Mouse (Mus musculus) kidney, postnatal 0 days (tissue): ENCODE measurements around the gene Limch1. TPM values are rescaled to one million over a fixed set of nuclear protein-coding genes. Genes with fewer than 3 reads are reported as not detected.

Experiments
- ATAC-seq: fragments of 200-750 bp; cut with Nextera tagmentation; replicated peaks from 2 replicates; pipeline ENCODE4 v1.8.0; 2017; ENCODE audit warnings: low read depth, moderate number of reproducible peaks, moderate TSS enrichment, moderate library complexity; ENCODE audit not compliant: low FRiP score
- DNase-seq: peaks from one replicate; pipeline ENCODE4 v3.0.0-alpha.2; 2016; ENCODE audit warnings: low spot score
- H3K27ac ChIP-seq: fragments of 300-500 bp; sonication (generic); 2 replicates; pipeline ENCODE4 v1.5.1; 2014; ENCODE audit warnings: mild to moderate bottlenecking
- H3K27me3 ChIP-seq: fragments of 300-500 bp; sonication (generic); 2 replicates; pipeline ENCODE4 v1.6.1; 2014; ENCODE audit warnings: low read length, mixed read lengths; ENCODE audit not compliant: insufficient read depth
- H3K36me3 ChIP-seq: fragments of 300-500 bp; sonication (generic); 2 replicates; pipeline ENCODE4 v1.6.1; 2014; ENCODE audit warnings: low read length, mixed read lengths; ENCODE audit not compliant: insufficient read depth
- H3K4me1 ChIP-seq: fragments of 300-500 bp; sonication (generic); replicated peaks from 2 replicates; pipeline ENCODE4 v1.6.1; 2014; ENCODE audit warnings: antibody characterized with exemption, low read length, mixed read lengths; ENCODE audit not compliant: insufficient read depth
- H3K4me2 ChIP-seq: fragments of 300-500 bp; sonication (generic); 2 replicates; pipeline ENCODE4 v1.6.1; 2014; ENCODE audit warnings: mild to moderate bottlenecking, low read length, moderate library complexity, mixed read lengths
- H3K4me3 ChIP-seq: fragments of 300-500 bp; sonication (generic); replicated peaks from 2 replicates; pipeline ENCODE4 v1.5.1; 2014; ENCODE audit warnings: low read depth, low read length
- H3K9ac ChIP-seq: fragments of 300-500 bp; sonication (generic); 2 replicates; pipeline ENCODE4 v1.6.1; 2014; ENCODE audit warnings: low read depth, low read length
- H3K9me3 ChIP-seq: fragments of 300-500 bp; sonication (generic); replicated peaks from 2 replicates; pipeline ENCODE4 v1.6.1; 2016; ENCODE audit warnings: low read length, inconsistent platforms, mixed read lengths
- CTCF ChIP-seq: IDR thresholded peaks from 2 replicates; pipeline ENCODE4 v1.5.1; 2016; ENCODE audit warnings: antibody characterized with exemption, low read depth, mild to moderate bottlenecking, moderate library complexity
- WGBS: fragments of 180-500 bp; shearing (Covaris S2); extraction: QIAGEN DNeasy Blood & Tissue Kit; methylation state at CpG from one replicate; pipeline ENCODE4 v1.1.7; 2014; 5-methylcytosine and 5-hydroxymethylcytosine counted together
- polyA plus RNA-seq: library from polyadenylated mRNA; unstranded; fragments of >200 nt; fragmentation: Nextera tagmentation; extraction: Ambion mirVana; gene quantifications from 2 replicates; pipeline ENCODE4 v1.2.1, GENCODE M21; 2015

Limch1 gene
- polyA plus RNA-seq, 1 experiment from 2014 or later = 34.1 TPM

- Histone ChIP-seq H3K4me2 (no peak overlapping the region), H3K36me3 (no peaks in the 10 kb centered on the region), H3K4me1 (no peaks in the 10 kb centered on the region), H3K9ac (no peak overlapping the region), H3K27ac (no peak overlapping the region), H3K9me3 (no peaks in the 10 kb centered on the region), H3K27me3 (peaks cover 87% of the 10 kb centered on the region), H3K4me3 (no peak overlapping the region)
- no peak for ATAC-seq
- 10% methylated on average over 2 of the region's 2 CpGs for WGBS
- no peak for TF ChIP-seq CTCF
- DNase-seq = no peak
Measured at GRCm38 (mm10) chr5:67093991-67094390, 348.4 kb downstream of the Limch1 start.

- Histone ChIP-seq H3K4me2 (no peak overlapping the region), H3K27me3 (peaks cover 91% of the 10 kb centered on the region), H3K4me3 (no peak overlapping the region), H3K4me1 (no peaks in the 10 kb centered on the region), H3K9ac (no peak overlapping the region), H3K36me3 (no peaks in the 10 kb centered on the region), H3K9me3 (no peaks in the 10 kb centered on the region), H3K27ac (no peak overlapping the region)
- no peak for TF ChIP-seq CTCF
- WGBS = 3% methylated on average over 15 of the region's 15 CpGs
- peak; percentile 4 for DNase-seq
- ATAC-seq = no peak
Measured at GRCm38 (mm10) chr5:67095153-67095552, 349.5 kb downstream of the Limch1 start.

- Histone ChIP-seq H3K27ac (no peak overlapping the region), H3K4me3 (peak overlapping the region; percentile 19), H3K9ac (no peak overlapping the region), H3K36me3 (no peaks in the 10 kb centered on the region), H3K9me3 (no peaks in the 10 kb centered on the region), H3K27me3 (peaks cover 91% of the 10 kb centered on the region), H3K4me1 (no peaks in the 10 kb centered on the region), H3K4me2 (peak overlapping the region; percentile 49)
- peak; percentile 14; the same call in 1 of the 2 replicates for TF ChIP-seq CTCF
- no peak for ATAC-seq
- no peak for DNase-seq
- under 1% methylated on average over 47 of the region's 47 CpGs for WGBS
Measured at GRCm38 (mm10) chr5:67095651-67096377, 350.2 kb downstream of the Limch1 start.

- 0% methylated on average over 26 of the region's 28 CpGs for WGBS
- H3K4me1 ChIP-seq = no peaks in the 10 kb centered on the region
- no peak for DNase-seq
- no peak for ATAC-seq
- H3K9ac ChIP-seq = no peak overlapping the region
- H3K4me3 ChIP-seq = peak overlapping the region; percentile 19
- H3K27me3 ChIP-seq = peaks cover 91% of the 10 kb centered on the region
- no peak for TF ChIP-seq CTCF
- no peak overlapping the region for H3K27ac ChIP-seq
- no peaks in the 10 kb centered on the region for H3K36me3 ChIP-seq
- no peaks in the 10 kb centered on the region for H3K9me3 ChIP-seq
- peak overlapping the region; percentile 49 for H3K4me2 ChIP-seq
Measured at GRCm38 (mm10) chr5:67096378-67096771, 350.7 kb downstream of the Limch1 start.

- no peaks in the 10 kb centered on the region for H3K4me1 ChIP-seq
- 2% methylated on average over 41 of the region's 41 CpGs for WGBS
- H3K27me3 ChIP-seq = peaks cover 94% of the 10 kb centered on the region
- H3K9ac ChIP-seq = no peak overlapping the region
- no peak overlapping the region for H3K4me3 ChIP-seq
- no peak for TF ChIP-seq CTCF
- no peaks in the 10 kb centered on the region for H3K36me3 ChIP-seq
- no peak overlapping the region for H3K4me2 ChIP-seq
- DNase-seq (peak; percentile 18), ATAC-seq (no peak)
- H3K9me3 ChIP-seq = no peaks in the 10 kb centered on the region
- H3K27ac ChIP-seq = no peak overlapping the region
Measured at GRCm38 (mm10) chr5:67097106-67098050, 351.8 kb downstream of the Limch1 start.

- Histone ChIP-seq H3K4me2 (no peak overlapping the region), H3K4me3 (no peak overlapping the region), H3K4me1 (no peaks in the 10 kb centered on the region), H3K27me3 (peaks cover 93% of the 10 kb centered on the region), H3K9me3 (no peaks in the 10 kb centered on the region), H3K9ac (no peak overlapping the region), H3K27ac (no peak overlapping the region), H3K36me3 (no peaks in the 10 kb centered on the region)
- no peak for ATAC-seq
- TF ChIP-seq CTCF = no peak
- DNase-seq = peak; percentile 27
- 3% methylated on average over 23 of the region's 23 CpGs for WGBS
Measured at GRCm38 (mm10) chr5:67098051-67098732, 352.6 kb downstream of the Limch1 start.
